Mouse (Mus musculus): ENCODE data around the gene Snx32. TPM values are rescaled to one million over a fixed set of nuclear protein-coding genes. Genes with fewer than 3 reads are reported as not detected.

Gene Snx32
- polyA plus RNA-seq, 1 experiment from 2014 or later, result 3.0 TPM

DNA sequence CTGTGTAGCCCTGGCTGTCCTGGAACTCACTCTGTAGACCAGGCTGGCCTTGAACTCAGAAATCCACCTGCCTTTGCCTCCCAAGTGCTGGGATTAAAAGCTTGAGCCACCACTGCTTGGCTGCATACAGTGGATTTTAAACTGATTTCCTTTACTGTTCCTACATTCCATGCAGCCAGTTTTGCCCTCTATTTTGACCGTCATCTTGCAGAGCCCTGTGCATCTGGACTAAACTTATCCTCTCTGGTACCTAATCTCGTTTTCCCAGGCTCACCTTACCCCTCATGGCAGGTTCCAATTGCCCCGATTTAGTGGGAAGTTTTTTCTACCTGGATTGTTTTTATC lies 2.6 kb upstream of the Snx32 start:
- DNase-seq (no peak), ATAC-seq (no peak)
- H3K36me3 ChIP-seq (replicated peaks; ENCODE audit: insufficient read depth, low read length), result no peaks in the 10 kb centered on the region
- no peaks in the 10 kb centered on the region for H3K27me3 ChIP-seq (ENCODE audit: insufficient read depth, low read length)
- H3K4me3 ChIP-seq (ENCODE audit: low read depth, low read length), result 0 out of 2 replicates have a peak overlapping the region, but pooled peaks have one; percentile 24
- peak overlapping the region; percentile 78; the same call in 1 of the 2 replicates for H3K27ac ChIP-seq (ENCODE audit: low read depth)
- no peaks in the 10 kb centered on the region for H3K9me3 ChIP-seq (ENCODE audit: low read length)
- H3K9ac ChIP-seq (replicated peaks), result no peak overlapping the region
- 68% methylated on average over 3 of the region's 3 CpGs for WGBS (ENCODE audit: insufficient replicate concordance)
- peaks cover 29% of the 10 kb centered on the region for H3K4me1 ChIP-seq (ENCODE audit: insufficient read depth)
- no peak for TF ChIP-seq CTCF (IDR thresholded peaks at IDR 0.05; ENCODE audit: low read depth)
- no peak for TF ChIP-seq EP300 (IDR thresholded peaks at IDR 0.05; ENCODE audit: low read depth)
- peak overlapping the region; percentile 92; the same call in 1 of the 2 replicates for H3K4me2 ChIP-seq (ENCODE audit: low read depth, low read length)

DNA sequence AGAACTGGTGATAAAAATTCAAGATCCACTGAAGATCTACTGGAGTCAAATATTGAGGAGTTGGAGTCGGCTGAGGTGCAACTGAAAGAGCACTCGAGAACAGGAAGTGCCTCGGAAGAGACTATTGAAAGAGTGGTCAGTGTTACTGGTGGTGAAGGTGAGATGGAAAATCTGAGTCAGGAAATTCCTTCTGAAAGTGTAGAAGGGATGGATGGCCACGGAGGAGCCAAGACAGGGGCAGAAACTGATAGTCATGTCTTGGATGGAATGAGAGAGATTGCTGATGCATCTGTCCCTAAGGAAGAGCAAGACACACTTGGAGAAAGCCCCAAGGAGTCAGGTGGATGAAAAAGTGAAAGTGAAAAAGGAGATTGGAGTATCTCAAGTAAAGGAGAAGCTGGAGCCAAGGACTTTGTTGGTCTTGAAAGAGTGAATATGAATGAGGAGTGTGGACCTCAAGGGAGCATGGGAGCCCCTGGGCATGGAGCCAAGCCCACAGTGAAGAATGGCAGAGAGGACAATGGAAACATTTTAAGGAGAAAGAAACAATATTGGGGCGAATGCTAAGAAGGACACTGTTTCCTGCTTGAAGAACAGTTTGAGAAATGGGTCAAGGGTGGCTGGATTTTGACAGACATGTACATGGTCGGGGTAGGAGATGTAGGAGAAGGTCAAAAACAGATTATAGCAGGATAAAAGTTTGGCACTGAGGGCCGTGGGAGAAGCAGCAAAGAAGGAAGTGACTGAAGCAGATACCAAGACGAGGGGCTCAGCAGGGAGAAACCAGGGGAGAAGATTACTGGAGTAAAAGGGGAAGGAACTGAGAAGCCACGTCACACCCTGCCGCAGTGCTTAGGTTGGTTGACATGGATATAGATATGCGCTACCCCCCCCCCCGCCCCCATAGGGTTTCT lies 2.0 kb upstream of the Snx32 start:
- Histone ChIP-seq H3K9me3 (ENCODE audit: low read length) (no peaks in the 10 kb centered on the region), H3K36me3 (replicated peaks; ENCODE audit: insufficient read depth, low read length) (no peaks in the 10 kb centered on the region), H3K9ac (replicated peaks) (peak overlapping the region; percentile 38; the same call in 1 of the 2 replicates), H3K27ac (ENCODE audit: low read depth) (peak overlapping the region; percentile 78), H3K27me3 (ENCODE audit: insufficient read depth, low read length) (no peaks in the 10 kb centered on the region), H3K4me1 (ENCODE audit: insufficient read depth) (peaks cover 29% of the 10 kb centered on the region), H3K4me2 (ENCODE audit: low read depth, low read length) (peak overlapping the region; percentile 92), H3K4me3 (ENCODE audit: low read depth, low read length) (peak overlapping the region; percentile 24)
- TF ChIP-seq EP300 (IDR thresholded peaks at IDR 0.05; ENCODE audit: low read depth) (no peak), CTCF (IDR thresholded peaks at IDR 0.05; ENCODE audit: low read depth) (no peak)
- no peak for ATAC-seq
- peak; percentile 47 for DNase-seq
- WGBS (ENCODE audit: insufficient replicate concordance), result 30% methylated on average over 12 of the region's 12 CpGs

- no peak for TF ChIP-seq CTCF (IDR thresholded peaks at IDR 0.05; ENCODE audit: low read depth)
- TF ChIP-seq EP300 (IDR thresholded peaks at IDR 0.05; ENCODE audit: low read depth), result no peak
- ATAC-seq (no peak), DNase-seq (no peak)
- Histone ChIP-seq H3K9me3 (ENCODE audit: low read length) (no peaks in the 10 kb centered on the region), H3K27ac (ENCODE audit: low read depth) (peak overlapping the region; percentile 70), H3K4me1 (ENCODE audit: insufficient read depth) (peaks cover 29% of the 10 kb centered on the region), H3K4me2 (ENCODE audit: low read depth, low read length) (peak overlapping the region; percentile 92), H3K27me3 (ENCODE audit: insufficient read depth, low read length) (no peaks in the 10 kb centered on the region), H3K36me3 (replicated peaks; ENCODE audit: insufficient read depth, low read length) (no peaks in the 10 kb centered on the region), H3K4me3 (ENCODE audit: low read depth, low read length) (peak overlapping the region; percentile 54), H3K9ac (replicated peaks) (peak overlapping the region; percentile 64)
- 23% methylated on average over 15 of the region's 15 CpGs for WGBS (ENCODE audit: insufficient replicate concordance)
These were observed 815 bp upstream of the Snx32 start for GRCm38 (mm10) chr19:5511074-5511632.

DNA sequence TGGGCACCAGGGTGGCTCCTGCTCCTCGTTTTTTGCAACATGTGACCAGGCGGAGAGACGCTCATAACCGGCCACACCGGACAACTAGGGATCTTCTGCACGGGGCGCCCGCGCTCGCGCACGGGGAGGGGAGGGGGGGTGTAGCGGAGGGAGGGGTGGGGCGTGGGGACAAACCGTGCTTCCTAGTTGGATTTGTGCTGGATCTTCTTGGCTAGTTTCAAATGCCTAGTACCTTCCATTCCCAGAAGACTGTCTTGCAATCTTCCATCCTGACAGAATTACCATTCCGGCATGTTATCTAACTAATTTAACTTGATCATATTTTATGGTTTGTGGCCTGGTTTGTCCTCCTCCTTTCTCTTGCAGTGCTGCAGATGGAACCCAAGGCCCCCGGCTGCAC lies 6.7 kb downstream of the Snx32 start, which contains the start of gene 1700020D05Rik:
1700020D05Rik (minus strand) TSS at position 101 of the 400 bp plus-strand sequence.
- ATAC-seq, result no peak
- DNase-seq, result no peak
- Histone ChIP-seq H3K4me1 (ENCODE audit: insufficient read depth) (no peaks in the 10 kb centered on the region), H3K9me3 (ENCODE audit: low read length) (no peaks in the 10 kb centered on the region), H3K9ac (replicated peaks) (no peak within 1 kb of the TSS), H3K36me3 (replicated peaks; ENCODE audit: insufficient read depth, low read length) (no peaks in the 10 kb centered on the region), H3K4me3 (ENCODE audit: low read depth, low read length) (no peak within 1 kb of the TSS), H3K27me3 (ENCODE audit: insufficient read depth, low read length) (no peaks in the 10 kb centered on the region), H3K27ac (ENCODE audit: low read depth) (no peak within 1 kb of the TSS), H3K4me2 (ENCODE audit: low read depth, low read length) (no peak within 1 kb of the TSS)
- TF ChIP-seq EP300 (IDR thresholded peaks at IDR 0.05; ENCODE audit: low read depth), result no peak
- TF ChIP-seq CTCF (IDR thresholded peaks at IDR 0.05; ENCODE audit: low read depth), result no peak
- WGBS (ENCODE audit: insufficient replicate concordance), result 83% methylated on average over 17 of the region's 17 CpGs

DNA sequence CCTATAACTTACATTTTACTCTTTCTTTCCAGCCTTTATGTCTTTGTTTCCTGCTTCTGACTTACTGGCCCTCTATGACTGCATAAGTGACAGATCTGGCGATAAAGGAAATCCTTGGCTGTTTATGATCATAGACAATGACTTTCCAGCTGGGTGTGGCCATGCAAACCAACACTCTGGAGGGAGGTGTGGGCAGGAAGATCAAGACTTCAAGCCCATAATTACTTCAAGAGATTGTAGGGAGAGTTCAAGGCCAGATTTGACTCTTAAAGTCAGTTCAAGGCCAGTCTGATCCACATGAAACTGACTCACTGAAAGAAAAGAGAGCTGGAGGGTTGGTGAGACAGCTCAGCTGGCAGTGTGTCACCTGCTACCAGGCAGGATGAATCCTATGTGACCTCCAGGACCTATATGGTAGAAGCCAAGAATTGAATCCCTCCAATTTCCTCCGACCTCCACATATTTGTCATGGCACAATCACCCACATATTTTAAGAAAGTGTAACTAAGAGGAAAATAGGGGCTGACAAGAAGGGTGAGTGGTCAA lies 9.9 kb downstream of the Snx32 start:
- no peaks in the 10 kb centered on the region for H3K4me1 ChIP-seq (ENCODE audit: insufficient read depth)
- no peaks in the 10 kb centered on the region for H3K9me3 ChIP-seq (ENCODE audit: low read length)
- no peak for TF ChIP-seq CTCF (IDR thresholded peaks at IDR 0.05; ENCODE audit: low read depth)
- no peak for TF ChIP-seq EP300 (IDR thresholded peaks at IDR 0.05; ENCODE audit: low read depth)
- H3K27me3 ChIP-seq (ENCODE audit: insufficient read depth, low read length), result no peaks in the 10 kb centered on the region
- no peak overlapping the region for H3K4me2 ChIP-seq (ENCODE audit: low read depth, low read length)
- no peak for ATAC-seq
- DNase-seq, result no peak
- no peak overlapping the region for H3K27ac ChIP-seq (ENCODE audit: low read depth)
- H3K36me3 ChIP-seq (replicated peaks; ENCODE audit: insufficient read depth, low read length), result peaks cover 22% of the 10 kb centered on the region
- H3K9ac ChIP-seq (replicated peaks), result no peak overlapping the region
- no peak overlapping the region for H3K4me3 ChIP-seq (ENCODE audit: low read depth, low read length)
- 81% methylated on average over 2 of the region's 2 CpGs for WGBS (ENCODE audit: insufficient replicate concordance)

DNA sequence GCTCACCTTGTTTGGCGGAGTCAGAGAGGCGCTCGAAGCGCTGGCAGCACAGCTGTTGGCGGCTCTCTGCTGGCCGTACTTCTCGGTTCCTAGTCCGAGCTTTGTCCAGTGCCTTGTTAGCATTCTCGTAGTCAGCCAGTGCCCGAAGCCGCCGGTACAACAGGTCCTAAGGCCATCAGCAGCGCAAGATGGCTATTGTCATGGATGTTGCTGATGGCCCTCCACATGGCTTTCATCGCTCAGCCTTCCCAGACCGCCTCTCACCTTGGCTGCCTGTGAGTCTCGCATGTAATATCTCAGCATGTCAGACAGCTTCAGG lies 14.3 kb downstream of the Snx32 start:
- Histone ChIP-seq H3K27me3 (ENCODE audit: insufficient read depth, low read length) (no peaks in the 10 kb centered on the region), H3K4me1 (ENCODE audit: insufficient read depth) (peaks cover 7% of the 10 kb centered on the region; the same call in 1 of the 2 replicates), H3K9ac (replicated peaks) (no peak overlapping the region), H3K36me3 (replicated peaks; ENCODE audit: insufficient read depth, low read length) (peaks cover 47% of the 10 kb centered on the region), H3K4me2 (ENCODE audit: low read depth, low read length) (no peak overlapping the region), H3K4me3 (ENCODE audit: low read depth, low read length) (no peak overlapping the region), H3K27ac (ENCODE audit: low read depth) (no peak overlapping the region), H3K9me3 (ENCODE audit: low read length) (no peaks in the 10 kb centered on the region)
- no peak for DNase-seq
- no peak for ATAC-seq
- 89% methylated on average over 16 of the region's 16 CpGs for WGBS (ENCODE audit: insufficient replicate concordance)
- TF ChIP-seq EP300 (IDR thresholded peaks at IDR 0.05; ENCODE audit: low read depth) (no peak), CTCF (IDR thresholded peaks at IDR 0.05; ENCODE audit: low read depth) (no peak)
